Mouse (Mus musculus): ENCODE data around the gene Clec10a. TPM values are rescaled to one million over a fixed set of nuclear protein-coding genes. Genes with fewer than 3 reads are reported as not detected.
"Not testable (repeated sequence)": the region's sequence is repeated elsewhere in the genome, so short reads cannot be mapped to it uniquely, and the experiment has no call there.

The Clec10a gene
- polyA plus RNA-seq (2015; fragmentation: Nextera tagmentation; extraction: Ambion mirVana) = 1.3 TPM in 2 replicates

GRCm38 (mm10) chr11:70155897-70156296, at the start of gene Clec10a:
TSS of gene Clec10a (plus strand) at chr11:70156197.
- H3K4me1 ChIP-seq; H3K9ac ChIP-seq; ATAC-seq (ENCODE audit: insufficient number of reproducible peaks, insufficient read depth, low FRiP score, low TSS enrichment, low read depth); H3K4me3 ChIP-seq; H3K36me3 ChIP-seq; H3K4me2 ChIP-seq; H3K9me3 ChIP-seq; H3K27me3 ChIP-seq; H3K27ac ChIP-seq: not testable (repeated sequence)
- WGBS = no CpG with 5 or more reads among the region's 5 CpGs

- 63% methylated on average over 8 of the region's 8 CpGs for whole genome bisulfite sequencing
- Histone ChIP-seq H3K4me3 (no peak overlapping the region), H3K27me3 (no peaks in the 10 kb centered on the region), H3K4me1 (no peaks in the 10 kb centered on the region), H3K27ac (no peak overlapping the region), H3K9me3 (no peaks in the 10 kb centered on the region), H3K4me2 (no peak overlapping the region), H3K9ac (no peak overlapping the region), H3K36me3 (no peaks in the 10 kb centered on the region)
- ATAC-seq (ENCODE audit: insufficient number of reproducible peaks, insufficient read depth, low FRiP score, low TSS enrichment, low read depth) = no peak
Observed at GRCm38 (mm10) chr11:70107085-70107484, 48.9 kb upstream of the Clec10a start.

- Histone ChIP-seq H3K9ac (no peak overlapping the region), H3K4me1 (no peaks in the 10 kb centered on the region), H3K4me2 (no peak overlapping the region), H3K9me3 (no peaks in the 10 kb centered on the region), H3K27ac (no peak overlapping the region), H3K36me3 (no peaks in the 10 kb centered on the region), H3K27me3 (no peaks in the 10 kb centered on the region), H3K4me3 (no peak overlapping the region)
- 72% methylated on average over 3 of the region's 3 CpGs for WGBS
- ATAC-seq (ENCODE audit: insufficient number of reproducible peaks, insufficient read depth, low FRiP score, low TSS enrichment, low read depth) = no peak
Observed at GRCm38 (mm10) chr11:70110146-70110545, 45.9 kb upstream of the Clec10a start.

GRCm38 (mm10) chr11:70114562-70114961, 41.4 kb upstream of the Clec10a start:
- Histone ChIP-seq H3K4me2 (no peak overlapping the region), H3K9me3 (no peaks in the 10 kb centered on the region; the same call in 1 of the 2 replicates), H3K9ac (no peak overlapping the region), H3K36me3 (no peaks in the 10 kb centered on the region), H3K27ac (no peak overlapping the region), H3K4me3 (no peak overlapping the region), H3K27me3 (no peaks in the 10 kb centered on the region), H3K4me1 (no peaks in the 10 kb centered on the region)
- WGBS = 50% methylated on average over 4 of the region's 4 CpGs
- no peak for ATAC-seq (ENCODE audit: insufficient number of reproducible peaks, insufficient read depth, low FRiP score, low TSS enrichment, low read depth)

- 86% methylated on average over 3 of the region's 3 CpGs for WGBS
- Histone ChIP-seq H3K4me2 (no peak overlapping the region), H3K27me3 (no peaks in the 10 kb centered on the region), H3K4me3 (no peak overlapping the region), H3K9me3 (no peaks in the 10 kb centered on the region; the same call in 1 of the 2 replicates), H3K27ac (no peak overlapping the region), H3K4me1 (no peaks in the 10 kb centered on the region), H3K36me3 (no peaks in the 10 kb centered on the region), H3K9ac (no peak overlapping the region)
- ATAC-seq (ENCODE audit: insufficient number of reproducible peaks, insufficient read depth, low FRiP score, low TSS enrichment, low read depth) = no peak
Observed at GRCm38 (mm10) chr11:70115901-70116300, 40.1 kb upstream of the Clec10a start.

GRCm38 (mm10) chr11:70129926-70130379, 26.0 kb upstream of the Clec10a start, which contains the start of gene Mgl2:
TSS of gene Mgl2 (plus strand) at chr11:70130329.
- H3K27me3 ChIP-seq = no peaks in the 10 kb centered on the region
- no peak within 1 kb of the TSS for H3K4me2 ChIP-seq
- no peak for ATAC-seq (ENCODE audit: insufficient number of reproducible peaks, insufficient read depth, low FRiP score, low TSS enrichment, low read depth)
- no peak within 1 kb of the TSS for H3K27ac ChIP-seq
- H3K36me3 ChIP-seq = no peaks in the 10 kb centered on the region
- WGBS = 80% methylated on average over 9 of the region's 9 CpGs
- no peak within 1 kb of the TSS for H3K4me3 ChIP-seq
- no peak within 1 kb of the TSS for H3K9ac ChIP-seq
- no peaks in the 10 kb centered on the region for H3K9me3 ChIP-seq
- H3K4me1 ChIP-seq = no peaks in the 10 kb centered on the region

- not testable (repeated sequence) for H3K9me3 ChIP-seq; H3K9ac ChIP-seq; H3K36me3 ChIP-seq; H3K27me3 ChIP-seq; H3K4me3 ChIP-seq; H3K4me1 ChIP-seq; H3K4me2 ChIP-seq; H3K27ac ChIP-seq; ATAC-seq (ENCODE audit: insufficient number of reproducible peaks, insufficient read depth, low FRiP score, low TSS enrichment, low read depth)
- WGBS = 63% methylated on average over 3 of the region's 3 CpGs
Observed at GRCm38 (mm10) chr11:70135001-70135400, 21.0 kb upstream of the Clec10a start.

GRCm38 (mm10) chr11:70135925-70136324, 20.1 kb upstream of the Clec10a start:
- ATAC-seq (ENCODE audit: insufficient number of reproducible peaks, insufficient read depth, low FRiP score, low TSS enrichment, low read depth); H3K36me3 ChIP-seq; H3K4me3 ChIP-seq; H3K9me3 ChIP-seq; H3K4me1 ChIP-seq; H3K9ac ChIP-seq; H3K27me3 ChIP-seq; H3K4me2 ChIP-seq; H3K27ac ChIP-seq: not testable (repeated sequence)
- WGBS = 91% methylated on average over 8 of the region's 8 CpGs

GRCm38 (mm10) chr11:70139171-70139570, 16.8 kb upstream of the Clec10a start:
- no peak overlapping the region for H3K27ac ChIP-seq
- no peak for ATAC-seq (ENCODE audit: insufficient number of reproducible peaks, insufficient read depth, low FRiP score, low TSS enrichment, low read depth)
- no peak overlapping the region for H3K4me3 ChIP-seq
- H3K4me2 ChIP-seq = no peak overlapping the region
- no peaks in the 10 kb centered on the region for H3K36me3 ChIP-seq
- H3K27me3 ChIP-seq = no peaks in the 10 kb centered on the region
- no peaks in the 10 kb centered on the region for H3K4me1 ChIP-seq
- H3K9ac ChIP-seq = no peak overlapping the region
- H3K9me3 ChIP-seq = no peaks in the 10 kb centered on the region
- 86% methylated on average over 10 of the region's 10 CpGs for whole genome bisulfite sequencing

GRCm38 (mm10) chr11:70151072-70151471, 4.9 kb upstream of the Clec10a start:
- no peak for ATAC-seq (ENCODE audit: insufficient number of reproducible peaks, insufficient read depth, low FRiP score, low TSS enrichment, low read depth)
- no peaks in the 10 kb centered on the region for H3K4me1 ChIP-seq
- WGBS = 69% methylated on average over 3 of the region's 3 CpGs
- no peak overlapping the region for H3K4me2 ChIP-seq
- no peak overlapping the region for H3K9ac ChIP-seq
- no peaks in the 10 kb centered on the region for H3K36me3 ChIP-seq
- H3K27ac ChIP-seq = no peak overlapping the region
- no peaks in the 10 kb centered on the region for H3K9me3 ChIP-seq
- no peaks in the 10 kb centered on the region for H3K27me3 ChIP-seq
- no peak overlapping the region for H3K4me3 ChIP-seq

GRCm38 (mm10) chr11:70162336-70162735, 6.3 kb downstream of the Clec10a start:
- Histone ChIP-seq H3K9ac (no peak overlapping the region), H3K4me1 (no peaks in the 10 kb centered on the region), H3K4me2 (no peak overlapping the region), H3K4me3 (no peak overlapping the region), H3K36me3 (no peaks in the 10 kb centered on the region), H3K9me3 (no peaks in the 10 kb centered on the region), H3K27me3 (no peaks in the 10 kb centered on the region), H3K27ac (no peak overlapping the region)
- 80% methylated on average over 3 of the region's 3 CpGs for WGBS
- ATAC-seq (ENCODE audit: insufficient number of reproducible peaks, insufficient read depth, low FRiP score, low TSS enrichment, low read depth) = no peak

GRCm38 (mm10) chr11:70165972-70166921, 10.2 kb downstream of the Clec10a start:
- ATAC-seq (ENCODE audit: insufficient number of reproducible peaks, insufficient read depth, low FRiP score, low TSS enrichment, low read depth) = no peak
- 73% methylated on average over 16 of the region's 16 CpGs for WGBS
- H3K9me3 ChIP-seq = no peaks in the 10 kb centered on the region

More at GRCm38 (mm10) chr11:70165972-70166921, 10.2 kb downstream of the Clec10a start:
- Histone ChIP-seq H3K27me3 (no peaks in the 10 kb centered on the region), H3K4me2 (no peak overlapping the region), H3K36me3 (no peaks in the 10 kb centered on the region), H3K4me3 (no peak overlapping the region), H3K9ac (no peak overlapping the region), H3K27ac (no peak overlapping the region), H3K4me1 (no peaks in the 10 kb centered on the region)

Measured in embryonic facial prominence, embryonic 13.5 days (tissue).